Mouse (Mus musculus): ENCODE data around the gene Erh.

GRCm38 (mm10) chr12:80687788-80688211 is 43.7 kb upstream of the Erh start:
- TF ChIP-seq POLR2A (IDR thresholded peaks at IDR 0.05; ENCODE audit: control insufficient read depth, low read depth, low read length) (no peak), CTCF (IDR thresholded peaks at IDR 0.05; ENCODE audit: control insufficient read depth, insufficient read depth, insufficient replicate concordance, low read depth, low read length) (no peak)
